Mouse (Mus musculus) MEL (cell line): Measurements from ENCODE around the gene Prr22.

Experiments used
- BHLHE40 ChIP-seq: IDR thresholded peaks from 2 replicates; pipeline ENCODE4 v1.6.1; 2012; ENCODE audit warnings: low read depth, mild to moderate bottlenecking, inconsistent platforms, low read length, improper control_type of control experiment, borderline replicate concordance
- CHD1 ChIP-seq: IDR thresholded peaks from 2 replicates; pipeline ENCODE4 v1.6.1; 2012; ENCODE audit warnings: low read depth, mild to moderate bottlenecking, inconsistent platforms, low read length, improper control_type of control experiment
- CHD2 ChIP-seq: IDR thresholded peaks from 2 replicates; pipeline ENCODE4 v1.6.1; 2011; ENCODE audit warnings: low read length, improper control_type of control experiment
- CTCF ChIP-seq, 3 experiments: IDR thresholded peaks in 2 of 3; conservative IDR thresholded peaks in 1 of 3; 2 replicates each; pipeline ENCODE4 v1.5.1; 2011 to 2012; ENCODE audit warnings: low read length in 3 of 3, low read depth in 2 of 3, mild to moderate bottlenecking in 2 of 3, improper control_type of control experiment in 1 of 3, inconsistent platforms in 1 of 3, mixed read lengths in 1 of 3, moderate library complexity in 1 of 3; ENCODE audit not compliant: control insufficient read depth in 1 of 3, insufficient read depth in 1 of 3, poor library complexity in 1 of 3, severe bottlenecking in 1 of 3
- EP300 ChIP-seq, 2 experiments: IDR thresholded peaks; 2 replicates each; pipeline ENCODE4 v1.6.1; 2011; ENCODE audit warnings: improper control_type of control experiment in 2 of 2, low read length in 2 of 2, low read depth in 1 of 2, mild to moderate bottlenecking in 1 of 2
- GATA1 ChIP-seq: IDR thresholded peaks from 2 replicates; pipeline ENCODE4 v1.6.1; 2011; ENCODE audit warnings: low read depth, low read length, improper control_type of control experiment
- HCFC1 ChIP-seq: IDR thresholded peaks from 2 replicates; pipeline ENCODE4 v1.6.1; 2012; ENCODE audit warnings: low read depth, mild to moderate bottlenecking, inconsistent platforms, low read length, improper control_type of control experiment, moderate library complexity
- MEF2A ChIP-seq: IDR thresholded peaks from 2 replicates; pipeline ENCODE4 v1.6.1; 2014; ENCODE audit warnings: low read depth, mild to moderate bottlenecking, inconsistent platforms, low read length, improper control_type of control experiment; ENCODE audit not compliant: poor library complexity, insufficient replicate concordance, severe bottlenecking; ENCODE audit errors: extremely low read depth
- MYC ChIP-seq: IDR thresholded peaks from 2 replicates; pipeline ENCODE4 v1.6.1; 2011; ENCODE audit warnings: low read depth, mild to moderate bottlenecking, low read length, improper control_type of control experiment, moderate library complexity
- POLR2A ChIP-seq, 2 experiments: IDR thresholded peaks; 2 replicates each; pipeline ENCODE4 v1.6.1; 2011 to 2012; ENCODE audit warnings: low read length in 2 of 2, mild to moderate bottlenecking in 2 of 2, control low read depth in 1 of 2, improper control_type of control experiment in 1 of 2, low read depth in 1 of 2, moderate library complexity in 1 of 2; ENCODE audit not compliant: control insufficient read depth in 1 of 2, insufficient read depth in 1 of 2, poor library complexity in 1 of 2
- SMC3 ChIP-seq: IDR thresholded peaks from 2 replicates; pipeline ENCODE4 v1.6.1; 2011; ENCODE audit warnings: low read depth, low read length, improper control_type of control experiment
- TCF12 ChIP-seq: IDR thresholded peaks from 2 replicates; pipeline ENCODE4 v1.6.1; 2014; ENCODE audit warnings: low read depth, mild to moderate bottlenecking, inconsistent platforms, low read length, improper control_type of control experiment, moderate library complexity
- UBTF ChIP-seq: IDR thresholded peaks from 2 replicates; pipeline ENCODE4 v1.6.1; 2012; ENCODE audit warnings: low read depth, mild to moderate bottlenecking, inconsistent platforms, low read length, improper control_type of control experiment, moderate library complexity, borderline replicate concordance; ENCODE audit not compliant: insufficient read depth
- USF1 ChIP-seq: IDR thresholded peaks from 2 replicates; pipeline ENCODE4 v1.6.1; 2014; ENCODE audit warnings: low read depth, mild to moderate bottlenecking, inconsistent platforms, low read length, improper control_type of control experiment, moderate library complexity

DNA sequence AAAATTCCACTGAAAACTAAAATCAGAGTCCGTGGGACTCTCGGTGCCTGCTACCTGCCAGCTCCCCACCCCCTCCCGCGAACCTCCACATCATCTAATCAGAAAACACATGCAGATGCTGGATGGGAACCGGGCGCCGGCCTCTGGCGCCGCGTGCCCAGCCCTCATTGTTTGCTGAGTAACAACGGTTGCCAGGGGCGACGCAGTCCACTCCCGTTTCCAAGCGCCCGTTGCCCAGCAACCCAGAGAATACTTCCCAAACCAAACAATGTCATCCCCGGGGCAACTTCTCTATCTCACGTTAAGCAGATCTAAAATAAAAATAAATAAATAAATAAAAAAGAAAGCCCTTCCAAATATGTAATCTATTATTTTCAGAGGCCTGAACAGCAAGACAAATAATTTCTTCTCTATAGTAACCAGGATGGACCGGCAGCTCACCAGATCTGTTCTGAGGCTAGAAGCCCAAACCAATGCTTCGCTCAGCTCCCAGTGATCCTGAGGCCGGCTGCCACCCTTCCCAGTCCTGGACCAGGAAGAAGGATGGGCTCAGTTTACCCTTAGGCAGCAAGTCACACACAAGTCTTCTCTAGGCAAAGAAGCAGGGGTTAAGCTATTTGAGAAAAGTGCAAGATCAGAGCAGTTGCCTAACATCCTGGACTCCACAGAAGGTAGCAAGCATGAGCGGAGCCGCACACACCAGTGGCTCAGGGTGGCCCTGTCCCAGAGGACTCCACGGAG is 44.4 kb downstream of the Prr22 start:
- TF ChIP-seq EP300 (IDR thresholded peaks at IDR 0.05; ENCODE audit: low read depth in 1 of 2, low read length in 2 of 2) (no peak), GATA1 (no peak), CTCF (IDR thresholded peaks at IDR 0.05 in 2 of 3, conservative IDR thresholded peaks at IDR 0.05 in 1 of 3; ENCODE audit: control insufficient read depth in 1 of 3, insufficient read depth in 1 of 3, low read depth in 2 of 3, low read length in 3 of 3, poor library complexity in 1 of 3, severe bottlenecking in 1 of 3) (no peak), POLR2A (IDR thresholded peaks at IDR 0.05; ENCODE audit: control insufficient read depth in 1 of 2, insufficient read depth in 1 of 2, low read depth in 1 of 2, low read length in 2 of 2, poor library complexity in 1 of 2) (no peak), USF1 (no peak), TCF12 (no peak), CHD1 (no peak), MEF2A (no peak), HCFC1 (no peak), CHD2 (no peak), SMC3 (no peak), BHLHE40 (no peak), UBTF (no peak), MYC (no peak)
